Comparison of ENCODE assay signal across 28 mouse cellular contexts in the genomic region with DNA sequence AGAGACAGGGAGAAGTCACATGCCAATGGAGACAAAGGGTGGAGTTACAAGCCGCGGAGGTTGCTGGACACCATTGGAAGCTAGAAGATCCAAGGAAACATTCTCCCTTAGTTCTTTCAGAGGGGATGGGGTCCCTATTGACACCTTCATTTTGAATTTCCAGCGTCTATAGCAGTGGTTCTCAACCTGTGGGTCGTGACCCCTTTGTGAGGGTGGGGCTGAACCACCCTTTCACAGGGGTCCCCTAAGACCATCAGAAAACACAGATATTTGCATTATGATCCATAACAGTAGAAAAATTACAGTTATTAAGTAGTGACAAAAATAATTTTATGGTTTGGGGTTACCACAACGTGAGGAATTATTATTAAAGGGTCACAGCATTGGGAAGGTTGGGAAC.
"Had no signal": no experiment of that assay in that cellular context is flagged by ENCODE, and none has a peak within 500 bp of the region (broad histone marks: within the 10 kb centered on the region; RNA-seq: fewer than 3 reads in every experiment).

No protein-coding gene starts in this region.

- H3K9ac ChIP-seq: embryonic facial prominence, embryonic 12.5 days; embryonic facial prominence, embryonic 13.5 days; embryonic facial prominence, embryonic 15.5 days; forebrain, embryonic 12.5 days; forebrain, embryonic 13.5 days; forebrain, embryonic 15.5 days; forebrain, postnatal 0 days had no signal

- H3K9me3 ChIP-seq: embryonic facial prominence, embryonic 10.5 days; embryonic facial prominence, embryonic 12.5 days; embryonic facial prominence, embryonic 13.5 days; embryonic facial prominence, embryonic 15.5 days; forebrain, embryonic 10.5 days; forebrain, embryonic 12.5 days; forebrain, embryonic 13.5 days; forebrain, embryonic 15.5 days had no signal

- H3K36me3 ChIP-seq: embryonic facial prominence, embryonic 10.5 days; embryonic facial prominence, embryonic 12.5 days; embryonic facial prominence, embryonic 13.5 days; embryonic facial prominence, embryonic 15.5 days; forebrain, embryonic 10.5 days; forebrain, embryonic 12.5 days; forebrain, embryonic 15.5 days had no signal

- ATAC-seq: forebrain, embryonic 13.5 days; forebrain, embryonic 14.5 days; forebrain, embryonic 15.5 days; forebrain, embryonic 16.5 days; forebrain, postnatal 0 days had no signal

- H3K27me3 ChIP-seq: embryonic facial prominence, embryonic 12.5 days; embryonic facial prominence, embryonic 13.5 days; embryonic facial prominence, embryonic 15.5 days; forebrain, embryonic 12.5 days; forebrain, embryonic 13.5 days; forebrain, embryonic 15.5 days had no signal

- H3K4me3 ChIP-seq: embryonic facial prominence, embryonic 10.5 days; embryonic facial prominence, embryonic 12.5 days; embryonic facial prominence, embryonic 13.5 days; embryonic facial prominence, embryonic 15.5 days; erythroblast, embryonic 14.5 days; forebrain, embryonic 10.5 days; forebrain, embryonic 12.5 days; forebrain, embryonic 13.5 days; forebrain, embryonic 15.5 days; gastrocnemius, adult 2 months; heart, adult 2 months had no signal

- H3K4me1 ChIP-seq: forebrain, embryonic 12.5 days; forebrain, embryonic 13.5 days; forebrain, embryonic 15.5 days had no signal

- DNase-seq: cerebellum, adult 8-10 months; cerebellum, adult 9-10 months; cerebellum, adult 9-11 months; cerebellum, postnatal 10 days; cerebellum, postnatal 14 days; cerebellum, postnatal 25 days; cerebellum, postnatal 36 days; embryo, embryonic 11 days; forebrain, postnatal 0 days; gastrocnemius, adult 2 months; gastrocnemius, postnatal 10 days; gastrocnemius, postnatal 14 days; gastrocnemius, postnatal 25 days; gastrocnemius, postnatal 36 days; heart, adult 11 months; heart, adult 18-20 months; heart, adult 2 months had no signal

- H3K27ac ChIP-seq: embryonic facial prominence, embryonic 10.5 days; embryonic facial prominence, embryonic 12.5 days; embryonic facial prominence, embryonic 13.5 days; embryonic facial prominence, embryonic 15.5 days; forebrain, embryonic 10.5 days; forebrain, embryonic 12.5 days; forebrain, embryonic 13.5 days; forebrain, embryonic 15.5 days; gastrocnemius, adult 2 months; heart, adult 2 months had no signal

- H3K4me2 ChIP-seq: embryonic facial prominence, embryonic 12.5 days; embryonic facial prominence, embryonic 13.5 days; embryonic facial prominence, embryonic 15.5 days; forebrain, embryonic 12.5 days; forebrain, embryonic 13.5 days; forebrain, embryonic 15.5 days had no signal
